Mouse (Mus musculus): ENCODE data around the gene Hdgfl2. TPM values are rescaled to one million over a fixed set of nuclear protein-coding genes. Genes with fewer than 3 reads are reported as not detected.

Gene Hdgfl2
- total RNA-seq, 2 experiments from 2014 or later: 45.3 to 54.0 TPM

Other genes with a start within 250 kb of the Hdgfl2 start
- gene Zfp119a, start 200.7 kb upstream of the Hdgfl2 start, total RNA-seq (2021): 1 to 10 TPM; 6.2 to 9.5 TPM
- gene Zfp959, start 187.5 kb upstream of the Hdgfl2 start, total RNA-seq (2021): 1 to 10 TPM; 5.9 to 6.0 TPM
- 1 to 10 TPM; 4.1 to 4.2 TPM for gene Zfp119b, start 130.1 kb upstream of the Hdgfl2 start, total RNA-seq (2021)
- gene Ebi3, start 127.0 kb upstream of the Hdgfl2 start, total RNA-seq (2021): 1 to 10 TPM; 1.5 to 1.8 TPM
- gene Yju2, start 120.5 kb upstream of the Hdgfl2 start, total RNA-seq (2021): 10 to 100 TPM; 16.7 to 20.1 TPM
- gene Shd, start 109.2 kb upstream of the Hdgfl2 start, total RNA-seq (2021): 1 to 10 TPM; 1.6 to 3.8 TPM
- 1 to 10 TPM; 1.4 to 3.7 TPM for gene Fsd1, start 93.1 kb upstream of the Hdgfl2 start, total RNA-seq (2021)
- gene Stap2, start 74.0 kb upstream of the Hdgfl2 start, total RNA-seq (2021): 10 to 100 TPM; 15.2 to 17.2 TPM
- gene Mpnd, start 73.9 kb upstream of the Hdgfl2 start, total RNA-seq (2021): 10 to 100 TPM; 77.0 to 91.2 TPM
- gene Sh3gl1, start 43.0 kb upstream of the Hdgfl2 start, total RNA-seq (2021): 10 to 100 TPM; 49.3 to 50.7 TPM
- gene Chaf1a, start 39.2 kb upstream of the Hdgfl2 start, total RNA-seq (2021): 10 to 100 TPM in 1 of 2 experiments, 1 to 10 TPM in 1; 8.4 to 10.9 TPM
- gene Ubxn6, start 4.6 kb upstream of the Hdgfl2 start, total RNA-seq (2021): 10 to 100 TPM; 77.5 to 78.9 TPM
- gene Plin4, start 30.2 kb downstream of the Hdgfl2 start, total RNA-seq (2021): 10 to 100 TPM; 75.7 to 89.2 TPM
- gene Plin5, start 38.0 kb downstream of the Hdgfl2 start, total RNA-seq (2021): 100 to 1,000 TPM; 102 to 111 TPM
- gene Lrg1, start 42.4 kb downstream of the Hdgfl2 start, total RNA-seq (2021): 10 to 100 TPM; 41.0 to 55.6 TPM
- 10 to 100 TPM; 13.3 to 14.9 TPM for gene Sema6b, start 60.7 kb downstream of the Hdgfl2 start, total RNA-seq (2021)
- gene Tnfaip8l1, start 82.8 kb downstream of the Hdgfl2 start, total RNA-seq (2021): 10 to 100 TPM in 1 of 2 experiments, 1 to 10 TPM in 1; 9.5 to 11.0 TPM
- 10 to 100 TPM; 55.6 to 61.9 TPM for gene Mydgf, start 104.3 kb downstream of the Hdgfl2 start, total RNA-seq (2021)
- 10 to 100 TPM; 28.8 to 30.1 TPM for gene Dpp9, start 139.3 kb downstream of the Hdgfl2 start, total RNA-seq (2021)
- gene Fem1a, start 177.2 kb downstream of the Hdgfl2 start, total RNA-seq (2021): 10 to 100 TPM; 27.8 to 38.0 TPM
- 10 to 100 TPM; 16.6 to 18.1 TPM for gene Ticam1, start 197.2 kb downstream of the Hdgfl2 start, total RNA-seq (2021)
- gene Plin3, start 213.2 kb downstream of the Hdgfl2 start, total RNA-seq (2021): 10 to 100 TPM; 96.0 to 97.9 TPM
- gene Arrdc5, start 220.7 kb downstream of the Hdgfl2 start, total RNA-seq (2021): not detected
- 10 to 100 TPM; 28.5 to 34.8 TPM for gene Uhrf1, start 223.7 kb downstream of the Hdgfl2 start, total RNA-seq (2021)
- gene Kdm4b, start 246.4 kb downstream of the Hdgfl2 start, total RNA-seq (2021): 10 to 100 TPM; 35.0 to 41.8 TPM